Mouse (Mus musculus): Measurements from ENCODE around the gene Oprm1. TPM values are rescaled to one million over a fixed set of nuclear protein-coding genes. Genes with fewer than 3 reads are reported as not detected.

The Oprm1 gene
- polyA plus RNA-seq, 1 experiment from 2014 or later: 0.08 TPM

DNA sequence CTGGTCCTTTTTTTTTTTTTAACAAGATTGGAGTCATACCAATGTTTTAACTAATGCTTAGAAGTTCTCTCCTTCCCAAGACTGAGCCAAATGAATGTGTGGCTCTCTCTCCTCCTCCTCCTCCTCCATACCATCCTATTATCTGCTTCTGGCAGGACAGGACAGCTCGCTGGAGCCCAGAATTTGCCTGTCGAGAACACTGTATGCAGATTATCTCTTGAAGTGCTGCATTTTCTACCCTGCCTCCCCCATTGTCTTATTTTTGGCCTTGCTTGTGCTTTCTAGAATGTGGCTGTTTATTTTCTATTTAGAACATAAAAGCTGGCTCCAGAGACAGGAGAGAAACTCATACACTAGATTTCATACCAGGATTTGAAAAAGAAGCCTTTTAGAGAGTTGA is 151.5 kb downstream of the Oprm1 start:
- ATAC-seq (replicated peaks; ENCODE audit: low FRiP score) (no peak), DNase-seq (ENCODE audit: low spot score) (no peak)
- Histone ChIP-seq H3K27me3 (replicated peaks; ENCODE audit: control insufficient read depth, insufficient read depth, low read length) (no peaks in the 10 kb centered on the region), H3K4me2 (no peak overlapping the region), H3K36me3 (ENCODE audit: control insufficient read depth, insufficient read depth, low read length) (no peaks in the 10 kb centered on the region), H3K9me3 (ENCODE audit: control insufficient read depth, low read length) (no peaks in the 10 kb centered on the region), H3K4me1 (replicated peaks; ENCODE audit: control insufficient read depth, insufficient read depth, low read length) (no peaks in the 10 kb centered on the region), H3K9ac (ENCODE audit: low read depth, low read length) (no peak overlapping the region), H3K4me3 (ENCODE audit: low read depth, low read length) (no peak overlapping the region), H3K27ac (ENCODE audit: low read depth, low read length) (no peak overlapping the region)
- WGBS: 59% methylated on average over 2 of the region's 2 CpGs

DNA sequence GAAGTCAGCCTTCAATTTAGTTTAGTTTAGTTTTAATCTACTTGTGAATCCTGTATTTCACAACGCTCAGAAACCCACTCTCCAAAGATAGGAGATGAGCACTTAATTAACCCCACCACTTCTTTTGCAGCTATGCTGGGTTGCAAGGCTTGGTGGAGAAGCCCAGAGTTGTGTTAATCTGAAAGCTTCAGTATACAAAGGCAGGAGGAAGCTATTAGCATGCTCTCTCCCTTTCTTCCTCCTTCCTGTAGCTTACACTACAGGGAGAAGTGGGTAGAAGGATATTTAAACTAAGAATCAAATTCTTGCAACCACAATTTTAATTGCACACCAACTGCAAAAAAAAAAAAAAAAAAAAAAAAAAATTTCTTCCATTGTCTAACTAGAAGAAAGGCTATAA is 157.7 kb downstream of the Oprm1 start:
- no peak overlapping the region for H3K4me3 ChIP-seq (ENCODE audit: low read depth, low read length)
- no peaks in the 10 kb centered on the region for H3K36me3 ChIP-seq (ENCODE audit: control insufficient read depth, insufficient read depth, low read length)
- DNase-seq (ENCODE audit: low spot score): no peak
- no peak overlapping the region for H3K9ac ChIP-seq (ENCODE audit: low read depth, low read length)
- no peak overlapping the region for H3K4me2 ChIP-seq
- 44% methylated on average over 1 of the region's 1 CpGs for WGBS
- H3K27ac ChIP-seq (ENCODE audit: low read depth, low read length): no peak overlapping the region
- ATAC-seq (replicated peaks; ENCODE audit: low FRiP score): no peak
- no peaks in the 10 kb centered on the region for H3K9me3 ChIP-seq (ENCODE audit: control insufficient read depth, low read length)
- H3K4me1 ChIP-seq (replicated peaks; ENCODE audit: control insufficient read depth, insufficient read depth, low read length): no peaks in the 10 kb centered on the region
- H3K27me3 ChIP-seq (replicated peaks; ENCODE audit: control insufficient read depth, insufficient read depth, low read length): no peaks in the 10 kb centered on the region

DNA sequence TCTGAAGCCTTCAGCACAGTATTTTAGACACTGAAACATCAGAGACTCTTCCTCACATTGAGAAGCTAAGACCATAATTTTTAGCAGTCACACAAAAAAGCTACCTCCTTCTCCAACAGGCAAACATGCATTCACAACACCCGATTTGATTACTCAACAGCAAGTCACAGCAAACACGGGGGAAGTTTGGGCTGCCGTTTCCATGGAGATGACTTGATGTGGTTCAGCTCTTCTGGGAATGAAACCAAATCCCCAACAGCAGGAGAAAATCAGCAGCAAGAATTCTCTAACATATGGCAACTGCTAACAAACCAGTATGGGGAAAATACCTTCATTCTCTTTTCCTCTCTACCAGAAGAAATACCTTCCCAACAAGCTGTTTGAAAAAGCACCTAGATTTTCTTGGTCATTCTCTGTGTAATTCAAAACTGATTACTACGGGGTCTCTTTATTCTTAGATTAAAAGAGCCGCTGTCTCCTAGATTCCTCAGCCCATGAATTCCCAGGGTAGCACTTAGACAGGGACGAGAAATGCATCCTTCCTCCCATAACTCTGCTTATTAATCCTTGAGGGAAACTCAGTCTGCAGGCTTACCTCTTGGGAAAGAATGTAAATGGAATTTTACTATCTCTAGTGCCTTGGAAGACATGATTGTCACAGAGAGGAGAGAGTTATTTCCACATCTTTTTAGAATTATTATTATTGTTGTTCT is 158.4 kb downstream of the Oprm1 start:
- ATAC-seq (replicated peaks; ENCODE audit: low FRiP score) (no peak), DNase-seq (ENCODE audit: low spot score) (no peak)
- 42% methylated on average over 6 of the region's 6 CpGs for WGBS
- H3K27ac ChIP-seq (ENCODE audit: low read depth, low read length): no peak overlapping the region
- H3K27me3 ChIP-seq (replicated peaks; ENCODE audit: control insufficient read depth, insufficient read depth, low read length): no peaks in the 10 kb centered on the region
- H3K36me3 ChIP-seq (ENCODE audit: control insufficient read depth, insufficient read depth, low read length): no peaks in the 10 kb centered on the region
- H3K4me2 ChIP-seq: no peak overlapping the region
- no peak overlapping the region for H3K4me3 ChIP-seq (ENCODE audit: low read depth, low read length)
- no peaks in the 10 kb centered on the region for H3K9me3 ChIP-seq (ENCODE audit: control insufficient read depth, low read length)
- H3K4me1 ChIP-seq (replicated peaks; ENCODE audit: control insufficient read depth, insufficient read depth, low read length): no peaks in the 10 kb centered on the region
- no peak overlapping the region for H3K9ac ChIP-seq (ENCODE audit: low read depth, low read length)

DNA sequence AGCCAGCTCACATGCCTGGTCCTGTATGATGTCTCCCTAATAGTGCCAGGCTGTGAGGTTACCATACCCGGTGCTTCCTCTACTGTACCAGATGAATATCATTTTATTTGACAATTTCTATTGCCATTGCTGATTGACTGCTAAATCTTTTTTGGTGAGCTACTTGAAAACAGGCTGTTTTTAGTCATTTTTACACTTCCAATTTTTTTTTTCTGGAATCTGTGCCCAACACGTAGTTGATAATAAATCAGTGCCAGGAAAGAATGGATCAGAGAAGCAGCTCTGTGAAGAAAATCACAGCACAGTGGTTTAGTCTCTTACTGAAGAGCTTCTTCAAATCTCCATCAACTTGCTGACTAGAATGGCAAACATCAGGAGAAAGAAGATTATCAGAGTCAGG is 168.4 kb downstream of the Oprm1 start:
- no peak overlapping the region for H3K27ac ChIP-seq (ENCODE audit: low read depth, low read length)
- DNase-seq (ENCODE audit: low spot score) (no peak), ATAC-seq (replicated peaks; ENCODE audit: low FRiP score) (no peak)
- WGBS: 80% methylated on average over 2 of the region's 2 CpGs
- H3K4me2 ChIP-seq: no peak overlapping the region
- H3K27me3 ChIP-seq (replicated peaks; ENCODE audit: control insufficient read depth, insufficient read depth, low read length): no peaks in the 10 kb centered on the region
- H3K4me3 ChIP-seq (ENCODE audit: low read depth, low read length): no peak overlapping the region
- no peaks in the 10 kb centered on the region for H3K9me3 ChIP-seq (ENCODE audit: control insufficient read depth, low read length)
- no peaks in the 10 kb centered on the region for H3K4me1 ChIP-seq (replicated peaks; ENCODE audit: control insufficient read depth, insufficient read depth, low read length)
- H3K9ac ChIP-seq (ENCODE audit: low read depth, low read length): no peak overlapping the region
- H3K36me3 ChIP-seq (ENCODE audit: control insufficient read depth, insufficient read depth, low read length): no peaks in the 10 kb centered on the region

DNA sequence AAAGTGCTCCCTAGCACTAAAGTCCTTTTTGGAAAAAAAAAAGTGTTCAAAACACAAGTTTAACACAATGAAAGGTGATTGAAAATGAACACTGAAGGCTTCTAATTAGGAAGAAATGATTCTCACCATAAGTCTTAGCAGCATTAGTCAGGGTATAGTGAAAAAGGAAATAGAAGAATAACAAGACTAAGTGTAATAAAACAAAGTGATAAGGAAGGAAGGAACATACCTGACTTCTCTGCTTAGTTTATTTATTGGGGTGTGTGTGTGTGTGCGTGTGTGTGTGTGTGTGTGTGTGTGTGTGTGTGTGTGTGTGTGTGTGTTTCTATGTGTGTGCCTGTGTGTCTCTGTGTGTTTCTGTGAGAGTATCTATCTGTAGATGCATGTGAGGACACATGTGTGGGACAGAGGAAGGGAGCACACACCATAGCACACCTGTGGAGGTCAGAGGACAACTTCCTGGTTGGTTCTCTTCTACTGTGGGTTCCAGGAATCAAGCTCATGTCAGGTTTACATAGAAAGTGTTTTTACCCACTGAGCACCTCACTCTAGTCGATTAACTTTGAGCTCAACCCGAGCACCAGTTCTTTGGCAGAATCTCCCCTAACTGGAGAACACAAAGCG is 169.4 kb downstream of the Oprm1 start:
- Histone ChIP-seq H3K9me3 (ENCODE audit: control insufficient read depth, low read length) (no peaks in the 10 kb centered on the region), H3K4me2 (no peak overlapping the region), H3K4me1 (replicated peaks; ENCODE audit: control insufficient read depth, insufficient read depth, low read length) (no peaks in the 10 kb centered on the region), H3K27me3 (replicated peaks; ENCODE audit: control insufficient read depth, insufficient read depth, low read length) (no peaks in the 10 kb centered on the region), H3K36me3 (ENCODE audit: control insufficient read depth, insufficient read depth, low read length) (no peaks in the 10 kb centered on the region), H3K9ac (ENCODE audit: low read depth, low read length) (no peak overlapping the region), H3K4me3 (ENCODE audit: low read depth, low read length) (no peak overlapping the region), H3K27ac (ENCODE audit: low read depth, low read length) (no peak overlapping the region)
- no peak for ATAC-seq (replicated peaks; ENCODE audit: low FRiP score)
- 82% methylated on average over 4 of the region's 4 CpGs for WGBS
- no peak for DNase-seq (ENCODE audit: low spot score)

DNA sequence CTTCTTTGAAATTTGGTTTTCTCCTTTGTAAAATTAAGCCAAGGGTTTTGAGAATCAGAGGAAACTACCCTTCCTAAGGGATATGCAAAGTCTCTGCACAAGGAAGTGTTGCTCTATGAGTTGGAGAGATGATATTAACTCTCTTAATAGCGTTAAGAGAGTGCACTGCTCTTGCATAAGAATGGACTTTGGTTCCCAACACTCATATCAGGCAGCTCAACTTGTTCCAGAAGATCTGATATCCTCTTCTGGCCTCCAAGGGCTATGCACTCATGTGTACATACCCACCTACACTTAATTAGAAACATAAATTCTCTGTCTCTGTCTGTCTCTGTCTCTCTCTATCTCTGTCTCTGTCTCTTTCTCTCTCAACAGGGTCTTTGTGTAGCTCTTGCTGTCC is 170.6 kb downstream of the Oprm1 start:
- H3K27me3 ChIP-seq (replicated peaks; ENCODE audit: control insufficient read depth, insufficient read depth, low read length): no peaks in the 10 kb centered on the region
- H3K36me3 ChIP-seq (ENCODE audit: control insufficient read depth, insufficient read depth, low read length): no peaks in the 10 kb centered on the region
- H3K4me1 ChIP-seq (replicated peaks; ENCODE audit: control insufficient read depth, insufficient read depth, low read length): no peaks in the 10 kb centered on the region
- no peaks in the 10 kb centered on the region for H3K9me3 ChIP-seq (ENCODE audit: control insufficient read depth, low read length)
- H3K4me3 ChIP-seq (ENCODE audit: low read depth, low read length): no peak overlapping the region
- no peak overlapping the region for H3K4me2 ChIP-seq
- H3K9ac ChIP-seq (ENCODE audit: low read depth, low read length): no peak overlapping the region
- no peak overlapping the region for H3K27ac ChIP-seq (ENCODE audit: low read depth, low read length)
- no peak for ATAC-seq (replicated peaks; ENCODE audit: low FRiP score)
- no peak for DNase-seq (ENCODE audit: low spot score)
- WGBS: 42% methylated on average over 1 of the region's 1 CpGs

DNA sequence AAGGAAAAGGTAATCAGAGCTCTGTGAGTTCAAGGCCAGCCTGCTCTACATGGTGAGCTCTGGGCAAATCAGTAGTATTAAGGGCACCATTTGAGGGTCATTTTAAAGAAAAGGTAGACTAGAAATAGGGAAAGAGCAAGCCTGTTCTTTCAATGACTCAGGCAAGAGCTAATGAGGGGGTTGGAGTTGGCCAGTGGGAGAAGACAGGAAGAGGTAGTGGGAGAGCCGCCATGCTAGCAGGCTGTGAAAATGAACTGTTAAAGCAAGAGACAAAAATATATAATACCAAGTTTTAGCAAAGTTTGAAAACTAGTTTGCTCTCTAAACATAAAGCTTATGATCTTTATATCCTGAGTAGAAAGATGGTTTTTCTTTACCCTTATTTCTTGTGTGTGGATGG is 172.1 kb downstream of the Oprm1 start:
- no peak overlapping the region for H3K4me2 ChIP-seq
- no peak for ATAC-seq (replicated peaks; ENCODE audit: low FRiP score)
- WGBS: 75% methylated on average over 1 of the region's 1 CpGs
- no peak overlapping the region for H3K4me3 ChIP-seq (ENCODE audit: low read depth, low read length)
- no peak for DNase-seq (ENCODE audit: low spot score)
- no peaks in the 10 kb centered on the region for H3K4me1 ChIP-seq (replicated peaks; ENCODE audit: control insufficient read depth, insufficient read depth, low read length)
- H3K9me3 ChIP-seq (ENCODE audit: control insufficient read depth, low read length): no peaks in the 10 kb centered on the region
- H3K27ac ChIP-seq (ENCODE audit: low read depth, low read length): no peak overlapping the region
- no peak overlapping the region for H3K9ac ChIP-seq (ENCODE audit: low read depth, low read length)
- no peaks in the 10 kb centered on the region for H3K36me3 ChIP-seq (ENCODE audit: control insufficient read depth, insufficient read depth, low read length)
- H3K27me3 ChIP-seq (replicated peaks; ENCODE audit: control insufficient read depth, insufficient read depth, low read length): no peaks in the 10 kb centered on the region

DNA sequence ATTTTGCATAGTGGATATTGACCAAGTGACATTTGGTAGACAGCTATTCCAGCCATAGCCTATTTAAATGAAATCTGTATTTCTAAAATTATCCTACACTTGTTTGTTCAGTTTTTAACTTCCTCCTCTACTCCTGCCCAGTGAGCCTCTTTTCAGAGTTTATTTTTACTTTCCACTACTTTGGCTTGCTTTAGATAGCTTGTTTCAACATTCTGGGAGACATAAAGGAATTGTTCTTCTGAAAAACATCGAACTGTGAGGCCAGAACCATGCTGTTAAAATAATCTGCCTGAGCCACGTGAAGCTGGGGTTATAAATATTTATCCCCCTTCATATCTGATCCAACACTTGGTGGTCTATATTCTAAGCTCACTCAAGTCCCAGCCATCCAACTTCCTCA is 172.6 kb downstream of the Oprm1 start:
- H3K36me3 ChIP-seq (ENCODE audit: control insufficient read depth, insufficient read depth, low read length): no peaks in the 10 kb centered on the region
- H3K9ac ChIP-seq (ENCODE audit: low read depth, low read length): no peak overlapping the region
- ATAC-seq (replicated peaks; ENCODE audit: low FRiP score) (no peak), DNase-seq (ENCODE audit: low spot score) (no peak)
- no peak overlapping the region for H3K4me3 ChIP-seq (ENCODE audit: low read depth, low read length)
- H3K27me3 ChIP-seq (replicated peaks; ENCODE audit: control insufficient read depth, insufficient read depth, low read length): no peaks in the 10 kb centered on the region
- no peak overlapping the region for H3K4me2 ChIP-seq
- 55% methylated on average over 2 of the region's 2 CpGs for WGBS
- no peak overlapping the region for H3K27ac ChIP-seq (ENCODE audit: low read depth, low read length)
- no peaks in the 10 kb centered on the region for H3K9me3 ChIP-seq (ENCODE audit: control insufficient read depth, low read length)
- no peaks in the 10 kb centered on the region for H3K4me1 ChIP-seq (replicated peaks; ENCODE audit: control insufficient read depth, insufficient read depth, low read length)

DNA sequence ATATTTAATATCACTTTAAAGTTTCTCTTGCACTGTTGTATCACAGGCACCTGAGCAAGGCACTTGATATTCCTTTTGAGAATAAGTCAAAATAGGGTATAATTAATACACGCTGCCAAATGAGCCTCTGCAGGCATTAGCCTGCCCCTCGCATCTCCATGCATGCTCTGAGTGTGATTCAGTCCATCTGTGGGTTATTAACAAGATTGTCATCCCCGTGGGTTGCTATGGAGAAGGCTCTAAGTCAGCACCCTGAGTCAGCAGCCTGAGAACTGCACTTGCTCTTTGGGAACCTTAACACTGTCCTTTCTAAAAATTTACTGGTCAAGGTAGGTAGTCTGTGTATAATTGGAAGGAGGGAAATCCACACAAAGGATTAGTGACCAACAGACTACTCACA is 176.5 kb downstream of the Oprm1 start:
- Histone ChIP-seq H3K9me3 (ENCODE audit: control insufficient read depth, low read length) (no peaks in the 10 kb centered on the region), H3K36me3 (ENCODE audit: control insufficient read depth, insufficient read depth, low read length) (no peaks in the 10 kb centered on the region), H3K4me1 (replicated peaks; ENCODE audit: control insufficient read depth, insufficient read depth, low read length) (no peaks in the 10 kb centered on the region), H3K27me3 (replicated peaks; ENCODE audit: control insufficient read depth, insufficient read depth, low read length) (no peaks in the 10 kb centered on the region), H3K4me3 (ENCODE audit: low read depth, low read length) (no peak overlapping the region), H3K27ac (ENCODE audit: low read depth, low read length) (no peak overlapping the region), H3K4me2 (no peak overlapping the region), H3K9ac (ENCODE audit: low read depth, low read length) (no peak overlapping the region)
- no peak for DNase-seq (ENCODE audit: low spot score)
- WGBS: 65% methylated on average over 3 of the region's 3 CpGs
- no peak for ATAC-seq (replicated peaks; ENCODE audit: low FRiP score)

Measured in liver, embryonic 11.5 days (tissue).